Comparison of ENCODE assay signal across 26 mouse cellular contexts in genomic region chr2:167459071-167459865, GRCm38 (mm10). TPM values are rescaled to one million over a fixed set of nuclear protein-coding genes. Genes with fewer than 3 reads are reported as not detected.
A peak's percentile ranks its signal among the peaks of the same experiment; 100 is the strongest.
DNase-seq lines count a peak whose midpoint lies in the region; ATAC-seq lines count a peak whose summit lies in the region.
"Had no signal": no experiment of that assay in that cellular context is flagged by ENCODE, and none has a peak within 500 bp of the region (broad histone marks: within the 10 kb centered on the region; RNA-seq: fewer than 3 reads in every experiment).

No protein-coding gene starts in this region.

- H3K36me3 ChIP-seq in heart, embryonic 13.5 days = peaks cover 79% of the 10 kb centered on the region

- no peak overlapping the region for H3K9ac ChIP-seq in heart, embryonic 13.5 days
- H3K9ac ChIP-seq: forebrain, embryonic 13.5 days; liver, embryonic 14.5 days; midbrain, embryonic 15.5 days had no signal

- H3K27ac ChIP-seq in heart, embryonic 13.5 days (replicated peaks) = no peak overlapping the region
- H3K27ac ChIP-seq: forebrain, embryonic 13.5 days; kidney, postnatal 0 days; liver, embryonic 14.5 days; midbrain, embryonic 10.5 days; midbrain, embryonic 15.5 days; stomach, postnatal 0 days had no signal

- no peaks in the 10 kb centered on the region for H3K27me3 ChIP-seq in heart, embryonic 13.5 days (replicated peaks)
- H3K27me3 ChIP-seq: forebrain, embryonic 13.5 days; midbrain, embryonic 15.5 days had no signal

- no peak for ATAC-seq in heart, embryonic 13.5 days (ENCODE audit: extremely low read depth, insufficient number of reproducible peaks, low FRiP score, low TSS enrichment)
- no peak for ATAC-seq in megakaryocyte progenitor cell, adult 5-6 weeks (replicated peaks; ENCODE audit: poor library complexity)
- ATAC-seq: forebrain, embryonic 13.5 days; intestine, embryonic 16.5 days; midbrain, embryonic 15.5 days had no signal

- peak overlapping the region; percentile 8; the same call in 1 of the 2 replicates for H3K4me2 ChIP-seq in heart, embryonic 13.5 days
- H3K4me2 ChIP-seq: forebrain, embryonic 13.5 days; heart, embryonic 11.5 days; midbrain, embryonic 15.5 days had no signal

- no peak for DNase-seq in heart, postnatal 4 days
- peak; percentile 97 for DNase-seq in brain, adult 2 months (ENCODE audit: low read depth, low spot score)
- peak; percentile 77 to 81 for DNase-seq in cerebellum, adult 18-20 months
- DNase-seq in cerebellum, postnatal 10 days = peak; percentile 92 to 93
- DNase-seq in spleen, postnatal 4 days (ENCODE audit: low spot score in 2 of 2) = no peak
- DNase-seq in frontal cortex, postnatal 36 days (ENCODE audit: low spot score in 2 of 2) = no peak
- DNase-seq: adrenal gland, postnatal 14 days; kidney, adult 8-10 months; kidney, postnatal 4 days; layer of hippocampus, postnatal 36 days; liver; lung, adult 2 months; lung, postnatal 10 days; right cerebral cortex, postnatal 25 days; thymus, adult 2 months; thymus, postnatal 4 days had no signal

- no peak overlapping the region for H3K4me3 ChIP-seq in heart, embryonic 13.5 days
- H3K4me3 ChIP-seq: forebrain, embryonic 13.5 days; midbrain, embryonic 10.5 days; midbrain, embryonic 15.5 days had no signal

- 91% methylated on average over 6 of the region's 6 CpGs for WGBS in heart, embryonic 13.5 days

- no peaks in the 10 kb centered on the region for H3K9me3 ChIP-seq in heart, embryonic 13.5 days
- H3K9me3 ChIP-seq: forebrain, embryonic 13.5 days; midbrain, embryonic 10.5 days; midbrain, embryonic 15.5 days had no signal

- 0 out of 2 replicates have a peak, but pooled peaks cover 3% of the 10 kb centered on the region for H3K4me1 ChIP-seq in heart, embryonic 13.5 days
- H3K4me1 ChIP-seq: forebrain, embryonic 13.5 days; midbrain, embryonic 10.5 days; midbrain, embryonic 15.5 days had no signal

RNA-seq across cellular contexts. Expression of gene Rnf114, which starts 33.2 kb away (rescaled TPM):
- 58.0 and 65.0 TPM in 2 replicates for polyA plus RNA-seq in heart, embryonic 13.5 days (2015; fragmentation: Nextera tagmentation; extraction: Ambion mirVana)
- 10 to 100 TPM; 39.3 to 39.4 TPM for total RNA-seq in heart, postnatal 4 days (2021)
- total RNA-seq in megakaryocyte progenitor cell, adult 5-6 weeks (2015) = 31.5 and 39.0 TPM in 2 replicates
- total RNA-seq in megakaryocyte progenitor cell, adult 5-6 weeks (2017) = 18.7 and 18.9 TPM in 2 replicates

RNA-seq across cellular contexts. Expression of gene Spata2, which starts 33.4 kb away (rescaled TPM):
- polyA plus RNA-seq in heart, embryonic 13.5 days (2015; fragmentation: Nextera tagmentation; extraction: Ambion mirVana) = 13.5 and 14.6 TPM in 2 replicates
- total RNA-seq in heart, postnatal 4 days (2021) = 10 to 100 TPM; 25.1 to 27.5 TPM
- 10.5 and 11.8 TPM in 2 replicates for total RNA-seq in megakaryocyte progenitor cell, adult 5-6 weeks (2015)
- total RNA-seq in megakaryocyte progenitor cell, adult 5-6 weeks (2017) = 7.4 and 7.7 TPM in 2 replicates

RNA-seq across cellular contexts. Expression of gene Slc9a8, which starts 37.8 kb away (rescaled TPM):
- 17.4 and 18.7 TPM in 2 replicates for polyA plus RNA-seq in heart, embryonic 13.5 days (2015; fragmentation: Nextera tagmentation; extraction: Ambion mirVana)
- total RNA-seq in heart, postnatal 4 days (2021) = 10 to 100 TPM; 29.4 to 30.5 TPM
- total RNA-seq in megakaryocyte progenitor cell, adult 5-6 weeks (2015) = 25.5 and 37.4 TPM in 2 replicates
- total RNA-seq in megakaryocyte progenitor cell, adult 5-6 weeks (2017) = 17.9 and 25.3 TPM in 2 replicates

Comparison
In these comparisons a context has a peak if more than half of its experiments do, and no peak if none do; other contexts are left out.
1. DNase-seq: peak in brain, adult 2 months (single experiment), cerebellum, adult 18-20 months (2 of 2) and cerebellum, postnatal 10 days (2 of 2); none in heart, postnatal 4 days (single experiment), spleen, postnatal 4 days (0 of 2) and frontal cortex, postnatal 36 days (0 of 2).